Mouse (Mus musculus) liver, postnatal 0 days (tissue): ENCODE data around the gene Ctf1.

Experiments
- CTCF ChIP-seq: sonication (generic); IDR thresholded peaks from 2 replicates; pipeline ENCODE4 v1.5.1; 2016; ENCODE audit warnings: antibody characterized with exemption, low read depth
- EP300 ChIP-seq: IDR thresholded peaks from 2 replicates; pipeline ENCODE4 v1.6.1; 2016; ENCODE audit warnings: antibody characterized with exemption, low read depth, mild to moderate bottlenecking

- TF ChIP-seq EP300 (no peak), CTCF (no peak)
These were observed 22.8 kb upstream of the Ctf1 start for GRCm38 (mm10) chr7:127689626-127690280.
